Mouse (Mus musculus): Measurements from ENCODE around the gene Lsm4. TPM values are rescaled to one million over a fixed set of nuclear protein-coding genes. Genes with fewer than 3 reads are reported as not detected.

Gene Lsm4
- total RNA-seq, 2 experiments from 2014 or later, result 91.5 to 94.7 TPM

DNA sequence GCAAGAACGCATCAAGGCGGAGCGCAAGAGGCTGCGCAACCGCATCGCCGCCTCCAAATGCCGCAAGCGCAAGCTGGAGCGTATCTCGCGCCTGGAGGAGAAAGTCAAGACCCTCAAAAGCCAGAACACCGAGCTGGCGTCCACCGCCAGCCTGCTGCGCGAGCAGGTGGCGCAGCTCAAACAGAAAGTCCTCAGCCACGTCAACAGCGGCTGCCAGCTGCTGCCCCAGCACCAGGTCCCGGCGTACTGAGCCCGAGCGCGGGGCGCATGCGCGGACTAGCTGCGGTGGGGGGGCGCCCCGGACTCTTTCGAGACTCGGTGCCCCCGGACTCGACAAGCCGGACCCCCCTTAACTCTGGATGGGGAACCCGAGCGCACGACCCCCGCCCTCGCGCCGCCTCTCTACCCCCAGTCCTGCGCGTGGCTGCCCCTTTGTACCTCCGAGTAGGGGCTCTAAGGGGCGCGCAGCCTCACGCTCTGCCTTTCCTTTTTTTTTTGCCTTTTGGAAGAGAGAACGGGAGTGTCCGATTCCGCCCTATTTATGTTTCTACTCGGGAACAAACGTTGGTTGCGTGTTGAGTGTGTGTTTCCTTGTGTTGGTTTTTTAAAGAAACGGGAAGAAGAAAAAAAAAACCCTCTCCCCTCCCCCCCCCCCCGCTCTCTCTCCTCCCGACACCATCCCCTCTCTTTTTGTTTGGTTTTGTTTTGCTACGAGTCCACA is 26.9 kb downstream of the Lsm4 start:
- DNase-seq, result peak; percentile 86

DNA sequence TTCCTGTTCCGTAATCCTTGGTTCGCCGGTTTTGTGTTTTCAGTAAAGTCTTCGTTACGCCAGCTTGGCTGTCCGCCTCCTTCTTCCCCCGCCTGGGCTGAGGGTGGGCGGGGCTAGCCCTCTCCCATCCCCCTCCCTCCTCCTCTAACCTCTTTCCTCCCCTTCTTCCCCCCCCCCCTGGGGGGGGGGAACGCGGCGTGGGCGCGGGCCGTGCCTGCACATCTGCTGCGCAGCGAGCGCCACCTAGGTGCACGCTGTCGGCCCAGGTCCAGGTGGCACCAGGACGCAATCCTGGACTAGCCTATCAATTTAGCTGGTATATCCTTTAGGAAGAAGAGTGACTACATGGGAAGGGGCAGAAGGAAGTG is 27.5 kb downstream of the Lsm4 start:
- peak; percentile 95 for DNase-seq

DNA sequence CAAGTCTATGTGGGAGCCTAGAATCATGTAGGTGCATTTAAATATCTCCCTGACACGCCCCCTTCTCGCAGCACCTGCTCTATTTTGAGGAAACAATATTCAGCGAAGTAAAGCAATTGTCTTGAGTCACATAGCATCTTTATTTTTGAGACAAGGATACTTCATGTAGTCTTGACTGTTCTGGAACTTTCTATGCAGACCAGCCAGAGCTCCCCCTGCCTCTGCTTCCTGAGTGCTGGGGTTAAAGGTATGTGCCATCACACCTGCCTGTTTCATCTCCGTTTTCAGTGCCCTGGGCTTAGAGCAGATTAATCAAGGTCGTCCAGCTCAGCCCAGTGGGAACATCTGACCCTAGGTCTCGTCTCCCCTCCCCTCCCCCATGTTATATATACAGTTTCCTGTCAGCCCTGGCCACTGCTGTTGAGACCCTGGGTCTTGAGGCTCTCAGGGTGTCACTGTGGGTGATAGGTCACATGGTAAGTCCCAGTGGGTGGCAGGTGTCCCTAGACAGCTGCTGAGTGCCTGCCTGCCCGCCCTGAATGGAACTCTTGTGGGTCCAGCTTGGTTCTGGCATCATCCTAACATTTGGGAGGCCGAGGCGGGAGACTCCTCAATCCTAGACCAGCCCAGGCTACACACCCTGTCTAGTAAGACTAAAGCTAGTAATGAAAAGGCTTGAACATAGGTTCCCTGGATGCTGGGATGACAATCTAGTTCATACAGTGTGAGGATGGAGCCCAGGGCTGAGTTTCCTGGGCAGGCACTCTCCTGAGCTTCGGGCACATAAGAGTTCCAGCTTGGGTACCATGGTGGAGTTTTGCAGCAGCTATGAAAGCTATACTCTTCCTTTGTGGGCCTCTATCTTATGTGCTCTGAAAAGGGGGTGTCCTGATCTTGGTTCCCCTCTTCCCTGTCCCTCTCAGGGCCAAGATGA is 28.3 kb downstream of the Lsm4 start:
- DNase-seq, result no peak

DNA sequence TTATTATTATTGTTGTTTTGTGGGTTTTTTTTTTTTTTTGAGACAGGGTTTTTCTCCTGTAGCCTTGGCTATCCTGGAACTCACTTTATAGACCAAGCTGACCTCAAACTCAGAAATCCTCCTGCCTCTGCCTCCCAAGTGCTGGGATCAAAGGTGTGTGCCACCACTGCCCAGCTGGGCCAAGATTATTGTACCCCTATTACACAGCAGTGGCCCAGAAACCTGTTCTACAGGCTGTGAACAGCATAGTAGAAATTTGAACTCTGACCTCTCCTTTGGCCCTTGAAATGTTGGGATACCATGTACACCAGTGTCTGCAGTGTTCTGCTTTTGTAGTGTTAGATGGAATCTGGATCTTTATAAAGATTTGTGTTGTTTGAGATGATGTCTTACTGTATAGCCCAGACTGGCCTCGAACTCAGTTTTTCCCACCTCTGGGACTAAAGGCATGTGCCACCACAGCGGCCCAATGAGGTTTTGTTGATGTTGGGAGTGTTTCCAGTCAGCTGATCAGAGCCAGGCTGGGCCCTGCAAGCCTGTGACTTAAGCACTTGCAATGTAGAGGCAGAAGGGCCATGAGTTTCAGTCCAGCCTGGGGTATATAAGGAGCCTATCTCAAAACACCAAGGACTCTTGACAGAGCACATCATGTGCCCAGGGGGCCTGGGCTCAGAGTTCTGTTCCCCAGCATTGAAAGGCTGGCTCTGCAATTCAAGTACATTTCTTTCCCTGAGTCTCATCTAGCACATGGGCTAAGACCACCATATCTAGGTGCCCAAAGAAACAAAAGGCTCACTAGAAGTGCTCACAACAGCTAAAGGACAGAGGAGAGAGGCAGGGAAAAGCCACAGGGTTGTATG is 29.2 kb downstream of the Lsm4 start:
- no peak for DNase-seq

DNA sequence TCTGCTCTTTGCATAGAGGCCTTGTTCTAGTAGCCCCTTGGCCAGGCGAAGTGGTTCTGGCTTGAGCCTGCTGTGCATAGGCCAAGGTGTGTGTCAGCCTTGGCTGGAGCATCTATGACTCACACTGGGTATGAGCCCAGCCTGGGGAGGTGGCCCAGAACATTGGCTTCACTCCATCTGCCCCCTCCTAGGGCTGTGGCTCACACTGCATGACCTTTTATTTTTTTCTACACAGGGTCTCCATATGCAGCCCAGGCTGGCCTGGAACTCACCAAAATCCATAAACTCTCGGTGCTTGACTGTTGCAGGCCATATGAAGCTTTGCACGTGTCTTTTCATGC is 29.8 kb downstream of the Lsm4 start:
- peak; percentile 80 for DNase-seq

DNA sequence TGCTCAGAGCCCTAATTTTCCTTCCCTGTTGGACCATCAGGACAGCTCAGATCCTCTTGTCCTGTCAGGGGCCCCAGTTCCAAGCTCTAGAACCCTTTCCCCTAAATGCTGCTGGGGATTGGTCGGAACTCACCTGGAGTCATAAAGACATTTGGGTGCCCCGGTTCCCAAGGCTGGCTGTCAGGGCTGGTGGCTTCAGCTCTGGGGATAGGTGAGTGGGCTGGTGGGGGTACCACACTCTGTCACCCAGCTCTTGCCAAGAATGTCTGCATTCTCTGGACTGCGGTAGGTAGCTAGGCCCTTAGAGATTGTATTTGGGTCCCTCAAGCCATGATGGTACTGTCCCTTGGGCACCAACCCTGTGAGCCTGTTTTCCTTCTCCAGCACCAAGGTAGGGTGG is 30.2 kb downstream of the Lsm4 start, which contains the start of gene Iqcn:
Gene Iqcn, plus strand, starts transcription at position 171 of the 400 bp plus-strand sequence.
- no peak for DNase-seq

DNA sequence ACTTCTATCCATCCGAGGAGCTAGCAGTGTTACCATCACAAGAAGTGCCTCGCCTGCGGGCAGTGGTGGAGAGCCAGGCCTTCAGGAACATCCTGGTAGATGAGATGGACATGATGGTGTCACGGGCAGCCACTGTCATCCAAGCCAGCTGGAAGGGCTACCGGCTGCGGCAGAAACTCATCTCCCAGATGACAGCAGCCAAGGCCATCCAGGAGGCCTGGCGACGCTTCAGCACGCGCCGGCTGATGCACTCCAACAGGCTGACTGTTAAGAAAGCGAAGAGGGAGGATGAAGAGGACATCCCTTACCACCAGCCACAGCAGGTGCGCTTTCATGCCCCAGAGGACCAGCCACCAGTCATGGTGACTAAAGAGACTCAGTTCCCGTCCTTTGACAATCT is 35.2 kb downstream of the Lsm4 start:
- DNase-seq, result peak; percentile 68

DNA sequence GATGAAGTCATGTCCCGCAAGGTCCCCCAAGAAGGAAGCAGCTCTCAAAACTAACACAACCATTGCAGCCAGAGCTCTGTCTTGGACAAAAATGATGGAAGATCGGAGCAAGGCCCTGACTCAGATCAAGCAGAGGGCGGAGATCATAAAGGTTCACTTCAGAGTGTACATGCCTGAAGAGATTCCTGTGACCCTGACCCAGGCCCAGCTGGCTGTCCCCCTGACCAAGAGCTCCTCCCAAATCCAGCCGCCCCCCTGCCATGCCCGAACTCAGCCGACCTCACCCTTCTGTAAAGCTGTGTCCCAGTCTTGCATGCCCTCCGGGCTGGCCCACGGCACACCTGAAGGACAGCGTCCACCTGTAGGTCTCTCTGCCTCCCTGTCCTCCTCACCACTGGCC is 36.7 kb downstream of the Lsm4 start:
- DNase-seq, result no peak

DNA sequence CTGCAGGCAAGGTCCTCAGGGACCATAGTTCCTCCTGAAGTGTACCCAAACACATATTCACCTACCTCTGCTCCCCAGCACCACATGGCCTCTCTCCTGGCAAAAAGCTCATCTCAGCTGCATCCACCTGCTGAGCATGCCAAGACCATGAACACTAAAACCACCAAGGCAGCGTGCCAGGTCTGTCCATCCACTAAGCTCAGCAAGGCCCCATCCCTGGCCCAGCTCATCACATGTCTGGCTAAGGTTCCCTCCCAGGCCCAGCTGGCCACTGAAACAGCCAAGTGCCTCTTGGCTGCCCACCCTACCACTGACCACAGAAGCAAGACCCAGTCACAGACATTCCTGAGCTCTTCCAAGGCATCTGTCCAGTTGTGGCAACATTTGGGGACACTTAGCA is 37.2 kb downstream of the Lsm4 start:
- peak; percentile 42 for DNase-seq

DNA sequence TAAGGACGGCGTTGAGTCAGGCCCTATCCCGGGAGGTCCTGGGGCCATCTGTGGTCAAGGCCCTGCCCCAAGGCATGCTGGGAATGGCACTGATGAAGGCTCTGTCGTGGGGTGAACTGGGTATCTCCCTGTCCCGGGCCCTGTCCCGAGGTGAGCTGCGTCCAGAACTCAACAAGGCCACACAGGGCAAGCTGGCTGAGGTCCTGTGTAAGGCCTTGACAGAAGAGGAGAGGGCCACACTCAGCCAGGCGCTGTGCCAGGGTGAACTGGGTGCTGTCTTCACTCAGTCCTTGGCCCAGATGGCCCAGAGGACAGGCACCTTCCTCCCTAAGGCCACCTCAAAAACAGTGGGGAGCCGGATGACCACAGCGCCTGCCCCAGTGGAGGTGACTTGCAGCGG is 38.0 kb downstream of the Lsm4 start:
- DNase-seq, result peak; percentile 78

DNA sequence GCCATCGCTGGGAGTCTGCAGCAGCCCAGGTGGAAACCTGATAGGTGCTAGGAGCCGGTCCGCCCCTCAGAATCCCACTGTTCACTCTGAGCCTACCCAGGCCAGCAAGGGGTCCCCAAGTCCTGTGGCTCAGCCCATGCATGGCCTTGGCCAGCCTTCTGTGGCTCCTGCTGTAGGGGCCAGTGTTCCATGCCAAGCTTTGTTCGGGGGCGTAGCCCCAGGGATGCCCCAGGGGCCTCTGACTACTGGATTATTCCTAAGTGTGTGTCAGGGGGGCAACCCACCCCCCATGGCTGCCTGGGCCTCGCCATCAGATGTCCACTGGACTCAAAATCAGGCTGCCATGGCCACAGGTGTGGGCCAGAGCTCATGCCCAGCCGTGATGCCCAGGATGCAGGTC is 40.9 kb downstream of the Lsm4 start:
- DNase-seq, result no peak

DNA sequence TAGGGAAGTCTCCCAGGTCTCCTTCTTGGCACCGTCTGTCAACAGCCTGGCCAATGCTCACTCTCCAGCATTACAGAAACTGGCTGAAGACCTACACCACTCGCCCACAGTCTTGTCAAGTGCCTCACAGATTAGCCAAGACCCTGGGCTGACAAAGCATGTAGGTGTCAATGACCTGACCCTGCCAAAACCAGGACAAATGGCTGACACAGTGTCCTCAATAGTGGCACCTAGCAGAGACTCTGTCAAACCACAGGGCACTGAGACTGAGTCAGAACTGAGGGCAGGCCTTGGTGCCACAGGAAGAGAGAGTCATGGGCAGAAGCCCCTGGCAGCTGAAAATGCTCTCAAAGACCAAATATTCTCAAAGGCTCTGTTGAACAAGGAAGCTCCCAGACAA is 42.0 kb downstream of the Lsm4 start:
- DNase-seq, result no peak

DNA sequence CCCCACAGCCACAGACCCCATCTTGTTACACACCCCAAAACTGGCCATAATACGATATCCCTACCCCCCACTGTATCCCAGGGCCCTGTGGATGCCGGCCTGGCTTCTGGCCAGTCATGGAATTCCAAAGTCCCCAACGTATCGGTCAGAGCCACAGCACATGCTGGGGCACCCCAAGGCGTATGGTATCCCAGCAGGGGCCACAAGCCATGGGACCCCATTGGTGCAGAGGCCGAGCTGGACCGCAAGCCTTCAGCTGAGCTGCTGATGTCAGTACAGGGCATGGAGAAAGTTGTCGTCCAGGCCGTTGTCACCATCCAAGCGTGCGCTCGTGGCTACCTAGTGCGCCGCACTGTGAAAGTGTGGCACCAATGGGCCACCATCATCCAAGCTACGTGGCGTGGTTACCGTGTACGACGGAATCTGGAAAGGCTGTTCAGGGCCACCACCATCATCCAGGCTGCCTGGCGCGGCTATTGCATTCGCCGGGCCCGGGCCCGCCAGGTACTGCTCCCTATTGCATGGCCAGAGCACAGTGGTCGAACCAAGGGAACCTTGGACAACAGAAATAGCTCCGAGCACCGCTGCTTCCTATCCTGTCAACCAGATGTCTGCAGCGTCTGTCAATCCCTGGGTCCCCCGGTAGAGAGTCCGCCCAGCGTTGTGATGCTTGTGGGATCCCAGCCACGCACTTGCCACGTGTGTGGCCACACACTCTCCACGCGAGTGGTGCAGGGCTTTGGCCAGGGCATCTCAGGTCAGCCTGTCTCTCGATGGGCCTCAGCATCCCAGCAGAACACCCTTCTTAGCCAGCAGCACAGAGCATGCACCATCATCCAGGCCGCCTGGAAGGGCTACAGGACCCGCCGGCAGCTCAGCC is 43.7 kb downstream of the Lsm4 start:
- no peak for DNase-seq

DNA sequence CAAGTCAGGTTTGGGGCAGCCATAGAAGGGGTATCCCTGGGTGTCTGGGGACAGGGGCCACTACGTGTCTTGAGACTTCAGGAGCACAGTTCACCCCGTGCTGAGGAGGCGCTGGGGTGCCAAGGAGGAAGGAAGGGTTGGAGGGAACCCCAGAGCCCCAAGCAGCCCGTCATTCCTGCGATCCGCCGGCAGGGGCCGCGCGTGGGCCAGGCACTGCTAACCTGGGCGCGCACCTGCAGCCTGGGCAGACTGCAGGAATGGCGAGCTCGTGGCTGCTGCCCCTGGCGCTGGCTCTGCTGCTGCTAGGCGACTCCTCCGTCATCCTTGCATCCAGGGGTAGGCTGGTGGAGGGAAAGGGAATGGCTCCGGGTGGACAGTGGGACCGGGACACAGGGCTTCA is 45.2 kb downstream of the Lsm4 start, which contains the start of gene Gm3336:
Gene Gm3336, plus strand, starts transcription at position 247 of the 400 bp plus-strand sequence.
- DNase-seq, result peak; percentile 78

DNA sequence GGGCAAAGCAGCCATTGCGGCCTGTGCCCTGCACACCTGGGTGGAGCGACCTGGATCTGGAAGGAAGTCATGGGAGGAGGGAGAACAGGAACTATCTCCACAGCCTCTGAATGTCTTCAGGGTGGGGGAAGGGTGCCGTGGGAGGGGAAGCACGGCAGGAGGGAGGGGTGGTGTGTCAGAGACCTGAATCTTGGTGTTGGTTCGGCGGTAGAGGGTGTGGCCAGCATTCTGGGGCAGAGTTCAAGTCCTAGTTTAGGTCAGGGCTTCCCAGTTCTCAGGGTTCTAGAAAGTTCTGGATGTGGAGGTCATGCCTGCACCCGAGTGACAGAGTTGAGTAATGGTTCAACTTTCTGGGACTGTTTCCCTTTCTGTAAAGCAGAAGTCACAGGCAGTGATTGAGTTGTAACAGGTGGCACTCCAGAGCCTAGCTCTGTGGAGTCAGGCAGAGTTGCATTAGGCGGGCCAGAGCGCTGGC is 46.8 kb downstream of the Lsm4 start:
- no peak for DNase-seq

DNA sequence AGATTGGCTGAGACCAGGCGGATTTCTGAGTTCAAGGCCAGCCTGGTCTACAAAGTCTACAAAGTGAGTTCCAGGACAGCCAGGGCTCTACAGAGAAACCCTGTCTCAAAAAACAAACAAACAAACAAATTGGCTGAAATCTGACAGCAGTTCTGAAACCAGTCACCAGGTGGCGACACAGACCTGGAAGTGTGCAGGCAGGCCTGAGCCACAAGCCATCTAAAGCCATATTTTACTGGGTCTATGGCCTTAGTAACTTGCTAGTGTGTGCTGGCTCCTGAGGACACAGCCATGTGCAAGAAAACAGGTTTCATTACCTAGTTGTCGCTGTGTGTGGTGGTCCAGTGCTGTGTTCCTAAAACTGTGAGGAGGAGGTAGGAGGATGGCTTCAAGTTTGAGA is 47.7 kb downstream of the Lsm4 start:
- DNase-seq, result peak; percentile 87

DNA sequence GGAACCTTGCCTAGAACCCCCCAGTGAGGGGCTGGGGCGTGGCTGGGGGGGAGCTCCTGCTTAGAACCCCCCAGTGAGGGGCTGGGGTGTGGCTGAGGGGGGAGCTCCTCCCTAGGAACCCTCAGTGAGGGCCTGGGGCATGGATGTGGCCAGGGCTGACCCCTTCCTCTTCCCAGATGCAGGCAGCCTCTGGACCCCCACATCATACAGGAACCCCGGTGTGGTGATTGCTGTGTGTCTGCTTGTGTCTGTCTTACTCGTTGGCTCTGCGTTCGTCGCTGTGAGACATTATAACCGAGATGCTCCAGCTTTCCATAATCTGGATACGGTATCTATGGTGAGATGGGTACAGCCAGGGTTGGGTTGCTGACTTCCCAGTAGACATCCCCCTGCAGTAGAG is 48.6 kb downstream of the Lsm4 start:
- DNase-seq, result no peak

DNA sequence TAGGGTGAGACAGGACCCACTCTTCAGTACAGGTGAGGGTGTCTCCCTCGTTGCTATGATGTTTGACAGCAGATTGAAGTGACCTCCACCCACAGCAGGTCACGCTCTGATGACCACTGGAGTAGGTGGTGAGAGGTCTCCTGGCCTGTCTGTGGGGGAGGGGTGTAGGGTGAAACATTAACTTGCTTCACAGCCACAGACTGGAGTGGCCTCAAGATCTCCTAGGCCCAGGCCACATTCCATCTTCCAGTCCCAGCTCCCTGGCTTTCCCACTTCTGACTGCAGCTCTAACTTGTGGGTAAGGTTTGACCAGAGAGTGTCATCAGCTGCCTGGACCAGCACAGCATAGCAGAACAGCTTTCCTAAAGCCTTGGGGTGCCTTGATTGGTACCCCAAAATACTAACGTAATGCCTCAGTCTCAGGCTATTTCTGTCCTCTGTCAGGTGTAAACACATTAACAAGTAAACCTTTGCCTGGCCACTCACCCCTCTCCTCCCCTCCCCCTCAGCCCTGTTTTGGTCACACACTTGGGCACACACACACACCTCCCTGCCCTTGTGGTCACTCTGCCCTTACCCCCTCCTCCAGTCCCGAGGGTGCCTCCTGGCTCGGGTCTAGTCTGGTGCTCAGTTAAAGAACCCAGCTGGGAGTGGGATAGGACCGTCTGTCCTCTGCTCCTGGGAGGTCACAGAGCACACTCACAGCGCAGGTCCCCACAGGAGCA is 50.6 kb downstream of the Lsm4 start, which contains the start of gene Pde4c:
Gene Pde4c, plus strand, starts transcription at position 235 of the 725 bp plus-strand sequence.
- DNase-seq, result no peak

DNA sequence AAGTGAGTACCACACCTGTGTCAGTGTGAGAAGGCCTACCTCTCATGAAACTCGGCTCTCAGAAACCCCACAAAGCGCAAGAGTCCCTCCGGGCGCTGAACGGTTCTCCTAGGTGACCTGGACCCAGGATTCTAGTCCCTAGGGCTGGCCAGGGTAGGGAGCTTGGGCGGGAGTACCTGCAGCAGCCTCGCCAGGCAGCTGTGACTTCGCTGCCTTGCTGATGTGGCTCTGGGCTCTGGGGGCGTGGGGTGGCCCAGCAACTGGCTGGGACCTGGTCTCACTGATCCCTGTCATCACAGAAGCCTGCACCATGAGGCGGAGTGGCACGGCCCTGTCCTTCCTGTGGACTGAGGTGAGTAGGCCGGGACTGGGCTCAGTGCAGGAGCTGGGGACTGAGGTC is 51.2 kb downstream of the Lsm4 start:
- no peak for DNase-seq

DNA sequence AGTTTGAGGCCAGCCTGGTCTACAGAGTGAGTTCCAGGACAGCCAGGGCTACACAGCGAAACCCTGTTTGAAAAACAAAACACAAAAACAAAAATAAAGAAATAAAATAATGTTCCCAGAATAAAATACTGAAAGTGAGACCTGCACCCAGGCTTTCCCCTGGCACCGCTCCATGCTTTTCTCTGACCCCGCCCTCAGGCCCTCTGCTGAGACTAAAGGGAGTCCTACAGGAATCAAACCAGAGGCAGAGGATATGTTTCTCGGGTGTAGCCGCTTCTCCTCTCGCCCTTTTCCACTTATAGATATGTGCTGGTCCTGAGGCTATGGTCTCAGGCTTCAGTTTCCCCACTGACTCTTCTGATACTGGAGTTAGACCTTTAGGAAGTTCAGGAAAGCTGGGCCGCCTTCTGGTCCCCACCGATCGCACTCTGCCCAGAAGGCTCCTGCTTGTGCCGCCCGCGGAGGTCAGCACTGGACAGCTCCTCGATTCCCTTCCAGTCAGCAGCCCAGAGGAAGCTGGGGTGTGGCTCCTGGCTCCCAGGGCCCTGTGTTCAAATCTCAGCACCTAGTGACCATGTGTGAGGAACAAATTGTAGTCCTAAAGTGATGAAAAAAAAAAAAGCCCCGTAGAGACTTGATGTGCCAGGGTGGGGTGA is 52.9 kb downstream of the Lsm4 start:
- peak; percentile 72 for DNase-seq
